Mouse (Mus musculus) hindbrain, embryonic 13.5 days (tissue): ENCODE data around the gene Vsig10. TPM values are rescaled to one million over a fixed set of nuclear protein-coding genes. Genes with fewer than 3 reads are reported as not detected.

Source experiments
- ATAC-seq: fragments of 200-750 bp; cut with Nextera tagmentation; 2 replicates; pipeline ENCODE4 v1.8.0; 2017; ENCODE audit warnings: moderate TSS enrichment; ENCODE audit not compliant: low FRiP score
- H3K27ac ChIP-seq: fragments of 300-500 bp; sonication (generic); 2 replicates; pipeline ENCODE4 v1.5.1; 2015; ENCODE audit warnings: inconsistent platforms, mild to moderate bottlenecking, moderate library complexity
- H3K27me3 ChIP-seq: fragments of 300-500 bp; sonication (generic); 2 replicates; pipeline ENCODE4 v1.6.1; 2015; ENCODE audit warnings: mild to moderate bottlenecking, inconsistent platforms
- H3K36me3 ChIP-seq: fragments of 300-500 bp; sonication (generic); 2 replicates; pipeline ENCODE4 v1.6.1; 2015; ENCODE audit warnings: mild to moderate bottlenecking, inconsistent platforms
- H3K4me1 ChIP-seq: fragments of 300-500 bp; sonication (generic); replicated peaks from 2 replicates; pipeline ENCODE4 v1.6.1; 2015; ENCODE audit warnings: inconsistent platforms
- H3K4me2 ChIP-seq: fragments of 300-500 bp; sonication (generic); 2 replicates; pipeline ENCODE4 v1.6.1; 2015; ENCODE audit warnings: inconsistent platforms, mild to moderate bottlenecking, moderate library complexity
- H3K4me3 ChIP-seq: fragments of 300-500 bp; sonication (generic); 2 replicates; pipeline ENCODE4 v1.5.1; 2015; ENCODE audit warnings: mild to moderate bottlenecking, inconsistent platforms
- H3K9ac ChIP-seq: fragments of 300-500 bp; sonication (generic); 2 replicates; pipeline ENCODE4 v1.6.1; 2015; ENCODE audit warnings: mild to moderate bottlenecking, inconsistent platforms
- H3K9me3 ChIP-seq: fragments of 300-500 bp; sonication (generic); 2 replicates; pipeline ENCODE4 v1.6.1; 2016; ENCODE audit warnings: inconsistent platforms
- WGBS: fragments of 180-500 bp; shearing (Covaris S2); methylation state at CpG from one replicate; pipeline ENCODE4 v1.1.7; 2015; 5-methylcytosine and 5-hydroxymethylcytosine counted together
- polyA plus RNA-seq: library from polyadenylated mRNA; unstranded; fragments of >200 nt; fragmentation: Nextera tagmentation; extraction: Ambion mirVana; gene quantifications from 2 replicates; pipeline ENCODE4 v1.2.1, GENCODE M21; 2015

The Vsig10 gene
- polyA plus RNA-seq, result 1.5 and 1.9 TPM in 2 replicates

GRCm38 (mm10) chr5:117318741-117319629 is at the start of gene Vsig10:
Gene Vsig10, plus strand, starts transcription at chr5:117319083.
- WGBS, result under 1% methylated on average over 79 of the region's 81 CpGs
- peak; percentile 80 for ATAC-seq
- Histone ChIP-seq H3K27ac (no peak within 1 kb of the TSS), H3K36me3 (no peaks in the 10 kb centered on the region), H3K4me2 (peak within 1 kb of the TSS; percentile 99), H3K9me3 (no peaks in the 10 kb centered on the region), H3K4me3 (peak within 1 kb of the TSS; percentile 66), H3K9ac (peak within 1 kb of the TSS; percentile 79), H3K4me1 (peaks cover 27% of the 10 kb centered on the region), H3K27me3 (peaks cover 63% of the 10 kb centered on the region)

GRCm38 (mm10) chr5:117269395-117269794 is 49.5 kb upstream of the Vsig10 start:
- no peak overlapping the region for H3K9ac ChIP-seq
- H3K4me3 ChIP-seq, result no peak overlapping the region
- H3K9me3 ChIP-seq, result no peaks in the 10 kb centered on the region
- ATAC-seq, result no peak
- peaks cover 64% of the 10 kb centered on the region for H3K36me3 ChIP-seq
- H3K4me2 ChIP-seq, result no peak overlapping the region
- H3K27ac ChIP-seq, result no peak overlapping the region
- WGBS, result 93% methylated on average over 12 of the region's 12 CpGs
- no peaks in the 10 kb centered on the region for H3K27me3 ChIP-seq
- H3K4me1 ChIP-seq, result no peaks in the 10 kb centered on the region

DNA sequence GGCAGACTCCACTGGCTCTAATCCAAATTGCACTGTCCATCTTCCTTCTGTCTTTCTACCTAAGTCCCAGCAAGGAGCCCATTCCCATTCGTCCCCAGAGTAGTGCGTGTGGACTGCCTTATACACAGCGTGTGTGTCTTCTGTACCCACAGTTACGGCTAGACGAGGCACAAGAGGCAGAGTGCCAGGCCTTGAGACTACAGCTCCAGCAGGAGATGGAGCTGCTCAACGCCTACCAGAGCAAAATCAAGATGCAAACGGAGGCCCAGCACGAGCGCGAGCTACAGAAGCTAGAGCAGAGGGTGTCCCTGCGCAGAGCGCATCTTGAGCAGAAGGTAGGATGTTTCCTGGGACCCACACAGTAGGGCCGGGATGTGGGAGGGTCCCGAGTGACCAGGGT is 46.9 kb upstream of the Vsig10 start:
- H3K4me3 ChIP-seq, result no peak overlapping the region
- no peaks in the 10 kb centered on the region for H3K27me3 ChIP-seq
- H3K4me1 ChIP-seq, result no peaks in the 10 kb centered on the region
- no peak for ATAC-seq
- no peak overlapping the region for H3K9ac ChIP-seq
- H3K27ac ChIP-seq, result no peak overlapping the region
- H3K4me2 ChIP-seq, result no peak overlapping the region
- no peaks in the 10 kb centered on the region for H3K9me3 ChIP-seq
- 86% methylated on average over 14 of the region's 14 CpGs for WGBS
- peaks cover 41% of the 10 kb centered on the region for H3K36me3 ChIP-seq

GRCm38 (mm10) chr5:117274817-117275216 is 44.1 kb upstream of the Vsig10 start:
- Histone ChIP-seq H3K27me3 (no peaks in the 10 kb centered on the region), H3K9ac (no peak overlapping the region), H3K4me3 (no peak overlapping the region), H3K36me3 (peaks cover 21% of the 10 kb centered on the region), H3K9me3 (0 out of 2 replicates have a peak, but pooled peaks cover 3% of the 10 kb centered on the region), H3K4me2 (no peak overlapping the region), H3K27ac (no peak overlapping the region), H3K4me1 (no peaks in the 10 kb centered on the region)
- ATAC-seq, result no peak
- 73% methylated on average over 5 of the region's 5 CpGs for WGBS

- no peaks in the 10 kb centered on the region for H3K4me1 ChIP-seq
- no peak for ATAC-seq
- H3K27ac ChIP-seq, result no peak overlapping the region
- H3K9ac ChIP-seq, result no peak overlapping the region
- H3K4me3 ChIP-seq, result no peak overlapping the region
- WGBS, result 99% methylated on average over 6 of the region's 6 CpGs
- 0 out of 2 replicates have a peak, but pooled peaks cover 3% of the 10 kb centered on the region for H3K9me3 ChIP-seq
- H3K36me3 ChIP-seq, result peaks cover 29% of the 10 kb centered on the region
- no peak overlapping the region for H3K4me2 ChIP-seq
- no peaks in the 10 kb centered on the region for H3K27me3 ChIP-seq
These were observed 41.1 kb upstream of the Vsig10 start for GRCm38 (mm10) chr5:117277784-117278183.

DNA sequence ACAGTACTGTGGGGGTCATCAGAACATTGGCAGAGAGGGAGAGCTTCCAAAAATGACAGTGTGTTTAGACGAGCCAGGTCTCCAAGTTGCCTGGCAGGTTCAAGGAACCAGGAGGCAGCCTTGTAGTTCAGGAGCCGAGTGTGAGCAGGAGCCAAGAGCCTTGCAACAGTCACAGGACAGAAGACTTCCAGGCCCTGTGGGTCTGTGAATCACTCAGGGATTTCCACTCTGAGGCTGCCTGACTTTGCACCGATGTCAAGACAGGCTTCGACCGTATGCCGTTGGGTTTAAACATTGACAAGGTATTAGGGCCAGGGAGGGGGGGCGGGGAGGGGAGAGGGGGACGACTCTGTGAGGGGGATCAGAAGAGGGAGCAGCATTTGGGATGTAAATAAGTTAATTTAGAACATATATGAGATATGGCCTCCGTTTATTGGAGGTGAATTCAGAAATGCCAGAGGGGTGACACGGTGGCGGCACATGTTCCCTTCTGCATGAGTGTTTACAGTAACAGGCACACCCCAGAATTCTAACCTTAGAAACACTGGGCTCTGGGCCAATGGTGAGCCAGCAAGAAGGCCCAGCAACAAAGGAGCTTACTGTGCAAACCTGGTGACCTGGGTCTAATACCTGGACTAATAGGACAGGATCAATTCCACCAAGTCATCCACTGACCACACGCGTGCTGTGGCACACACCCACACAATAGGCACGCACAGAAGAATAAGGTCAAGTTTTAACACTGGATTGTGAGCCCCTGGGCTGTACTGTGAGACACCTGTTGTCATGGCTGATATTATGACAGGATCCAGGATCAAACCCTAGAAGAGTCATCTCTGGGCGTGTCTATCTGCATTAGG is 39.8 kb upstream of the Vsig10 start:
- no peaks in the 10 kb centered on the region for H3K27me3 ChIP-seq
- no peak overlapping the region for H3K9ac ChIP-seq
- H3K36me3 ChIP-seq, result peaks cover 36% of the 10 kb centered on the region
- 89% methylated on average over 15 of the region's 15 CpGs for WGBS
- no peak overlapping the region for H3K4me3 ChIP-seq
- H3K27ac ChIP-seq, result no peak overlapping the region
- 0 out of 2 replicates have a peak, but pooled peaks cover 3% of the 10 kb centered on the region for H3K9me3 ChIP-seq
- peaks cover 2% of the 10 kb centered on the region for H3K4me1 ChIP-seq
- H3K4me2 ChIP-seq, result no peak overlapping the region
- ATAC-seq, result no peak

- H3K27me3 ChIP-seq, result no peaks in the 10 kb centered on the region
- no peak overlapping the region for H3K27ac ChIP-seq
- peaks cover 42% of the 10 kb centered on the region for H3K36me3 ChIP-seq
- H3K4me1 ChIP-seq, result peaks cover 8% of the 10 kb centered on the region
- H3K4me3 ChIP-seq, result no peak overlapping the region
- WGBS, result 81% methylated on average over 4 of the region's 4 CpGs
- 0 out of 2 replicates have a peak, but pooled peaks cover 3% of the 10 kb centered on the region for H3K9me3 ChIP-seq
- no peak overlapping the region for H3K4me2 ChIP-seq
- no peak overlapping the region for H3K9ac ChIP-seq
- ATAC-seq, result no peak
These were observed 39.2 kb upstream of the Vsig10 start for GRCm38 (mm10) chr5:117279669-117280050.

- no peak overlapping the region for H3K9ac ChIP-seq
- H3K27me3 ChIP-seq, result no peaks in the 10 kb centered on the region
- no peak overlapping the region for H3K27ac ChIP-seq
- H3K4me3 ChIP-seq, result no peak overlapping the region
- H3K36me3 ChIP-seq, result peaks cover 52% of the 10 kb centered on the region
- no peak for ATAC-seq
- no peak overlapping the region for H3K4me2 ChIP-seq
- H3K9me3 ChIP-seq, result 0 out of 2 replicates have a peak, but pooled peaks cover 3% of the 10 kb centered on the region
- 93% methylated on average over 10 of the region's 10 CpGs for WGBS
- H3K4me1 ChIP-seq, result peaks cover 27% of the 10 kb centered on the region
These were observed 37.3 kb upstream of the Vsig10 start for GRCm38 (mm10) chr5:117281536-117281935.

DNA sequence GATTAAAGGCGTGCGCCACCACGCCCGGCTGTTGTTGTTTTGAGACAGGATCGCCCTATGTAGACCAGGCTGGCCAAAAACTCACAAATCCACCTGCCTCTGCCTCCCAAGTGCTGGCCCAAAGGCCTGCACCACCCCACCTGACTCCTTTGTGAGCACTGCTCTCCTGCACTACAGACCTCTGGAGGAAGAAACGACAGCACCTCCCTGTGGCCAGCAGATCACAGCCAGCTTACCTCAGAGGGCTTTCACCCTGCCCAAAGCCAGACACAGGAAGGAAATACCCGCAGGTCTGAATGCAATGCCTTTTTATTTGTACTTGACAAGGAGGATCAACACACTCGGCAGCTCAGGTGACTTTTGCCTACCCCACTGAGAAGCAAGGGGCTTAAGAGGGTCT is 36.5 kb upstream of the Vsig10 start:
- Histone ChIP-seq H3K4me3 (no peak overlapping the region), H3K9ac (no peak overlapping the region), H3K9me3 (0 out of 2 replicates have a peak, but pooled peaks cover 3% of the 10 kb centered on the region), H3K27ac (no peak overlapping the region), H3K27me3 (no peaks in the 10 kb centered on the region), H3K4me2 (no peak overlapping the region), H3K4me1 (peaks cover 29% of the 10 kb centered on the region), H3K36me3 (peaks cover 52% of the 10 kb centered on the region)
- ATAC-seq, result no peak
- WGBS, result 91% methylated on average over 8 of the region's 8 CpGs

GRCm38 (mm10) chr5:117284029-117284428 is 34.9 kb upstream of the Vsig10 start:
- peak overlapping the region; percentile 61 for H3K27ac ChIP-seq
- no peak overlapping the region for H3K4me2 ChIP-seq
- WGBS, result 63% methylated on average over 9 of the region's 9 CpGs
- no peaks in the 10 kb centered on the region for H3K27me3 ChIP-seq
- no peaks in the 10 kb centered on the region for H3K9me3 ChIP-seq
- no peak overlapping the region for H3K9ac ChIP-seq
- H3K4me3 ChIP-seq, result no peak overlapping the region
- ATAC-seq, result no peak
- peaks cover 35% of the 10 kb centered on the region for H3K4me1 ChIP-seq
- peaks cover 52% of the 10 kb centered on the region for H3K36me3 ChIP-seq

DNA sequence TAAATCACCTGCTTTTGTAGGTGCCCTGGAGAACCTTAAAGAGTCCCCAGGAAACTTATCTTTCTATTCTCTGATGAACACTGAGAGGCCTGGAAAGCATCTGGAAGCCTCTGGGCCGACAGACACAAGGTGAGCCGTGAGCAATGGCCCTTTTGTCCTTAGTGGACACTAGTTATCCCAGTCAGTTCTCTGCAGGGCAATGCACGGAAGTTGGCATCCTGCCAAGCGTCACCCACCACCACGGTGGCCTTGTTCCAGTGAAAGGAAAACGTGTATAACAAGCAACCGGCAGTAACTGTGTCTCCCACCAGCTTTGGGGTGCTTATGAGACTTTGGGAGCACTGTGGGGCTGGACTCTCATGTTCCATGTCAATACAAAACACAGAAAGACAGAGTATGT is 34.2 kb upstream of the Vsig10 start:
- Histone ChIP-seq H3K4me2 (peak overlapping the region; percentile 78), H3K36me3 (peaks cover 52% of the 10 kb centered on the region), H3K27me3 (no peaks in the 10 kb centered on the region), H3K9ac (0 out of 2 replicates have a peak overlapping the region, but pooled peaks have one; percentile 24), H3K4me1 (peaks cover 35% of the 10 kb centered on the region), H3K9me3 (no peaks in the 10 kb centered on the region), H3K27ac (peak overlapping the region; percentile 61; the same call in 1 of the 2 replicates), H3K4me3 (peak overlapping the region; percentile 5)
- 54% methylated on average over 7 of the region's 7 CpGs for WGBS
- ATAC-seq, result no peak

GRCm38 (mm10) chr5:117285266-117285665 is 33.6 kb upstream of the Vsig10 start:
- Histone ChIP-seq H3K4me1 (peaks cover 35% of the 10 kb centered on the region), H3K9ac (0 out of 2 replicates have a peak overlapping the region, but pooled peaks have one; percentile 24), H3K36me3 (peaks cover 48% of the 10 kb centered on the region), H3K4me3 (peak overlapping the region; percentile 7; the same call in 1 of the 2 replicates), H3K9me3 (no peaks in the 10 kb centered on the region), H3K4me2 (peak overlapping the region; percentile 78), H3K27ac (peak overlapping the region; percentile 52; the same call in 1 of the 2 replicates), H3K27me3 (no peaks in the 10 kb centered on the region)
- ATAC-seq, result no peak
- WGBS, result 91% methylated on average over 4 of the region's 4 CpGs
